Mouse (Mus musculus): Measurements from ENCODE around the gene Gm21976.

Gm21976 gene

DNA sequence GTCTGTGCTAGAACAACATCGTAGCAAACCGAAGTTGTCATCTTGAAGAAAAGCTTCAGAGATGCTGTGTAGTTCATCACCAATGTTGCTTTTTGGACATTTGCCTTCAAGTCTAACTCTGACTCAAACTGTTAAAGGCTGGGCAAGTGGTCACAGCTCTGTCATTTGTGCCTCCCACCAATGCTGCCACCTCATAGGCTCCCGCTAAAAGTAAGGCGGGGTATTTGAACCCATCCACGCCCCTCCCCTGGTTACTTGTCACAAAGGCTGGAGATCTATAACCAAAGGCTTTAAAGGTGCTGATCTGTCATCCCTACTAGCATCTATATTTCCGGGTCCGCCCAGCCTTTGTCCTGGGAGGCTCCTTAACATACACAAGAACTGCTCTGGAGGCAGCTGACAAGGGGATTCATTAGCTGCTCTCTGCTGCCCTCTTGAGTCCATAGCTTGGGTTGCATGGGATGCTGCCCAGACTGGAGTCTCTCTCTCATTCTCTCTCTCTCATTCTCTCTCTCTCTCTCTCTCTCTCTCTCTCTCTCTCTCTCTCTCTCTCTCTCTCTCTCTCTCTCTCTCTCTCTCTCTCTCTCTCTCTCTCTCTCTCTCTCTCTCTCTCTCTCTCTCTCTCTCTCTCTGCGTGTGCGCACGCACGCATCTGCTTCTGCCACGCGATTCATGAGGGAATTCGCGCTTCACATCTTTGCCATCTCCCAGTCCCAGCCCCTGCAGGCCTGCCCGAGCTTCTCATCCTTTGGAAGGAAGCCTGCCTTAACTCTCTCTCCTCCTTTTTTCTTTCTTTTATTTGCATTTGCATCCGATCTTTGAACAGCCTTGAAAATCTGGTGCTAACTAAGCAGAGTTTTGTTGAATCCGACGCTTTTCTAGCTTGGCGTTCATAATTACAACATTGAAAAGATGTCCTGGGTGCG lies 19.4 kb downstream of the Gm21976 start:
- peak; percentile 48 for DNase-seq (ENCODE audit: low spot score)

DNA sequence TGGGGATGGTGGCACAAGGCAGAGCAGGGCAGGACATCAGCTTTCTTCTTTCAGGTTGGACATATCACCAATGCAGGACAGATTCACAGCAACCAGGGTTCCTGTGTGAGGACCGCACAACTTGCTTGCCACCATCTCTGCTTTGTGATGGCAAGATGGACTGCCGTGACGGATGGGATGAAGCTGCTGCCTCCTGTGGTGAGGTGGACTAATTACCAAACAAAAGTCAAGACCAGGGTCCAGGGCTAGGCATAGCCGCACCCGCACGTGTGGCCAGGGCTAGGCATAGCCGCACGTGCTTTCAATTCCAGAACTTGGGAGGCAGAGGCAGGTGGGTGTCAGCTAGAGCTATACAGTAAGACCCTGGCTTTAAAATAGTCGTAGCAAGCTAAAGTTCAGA lies 25.6 kb downstream of the Gm21976 start:
- no peak for DNase-seq (ENCODE audit: low spot score)

DNA sequence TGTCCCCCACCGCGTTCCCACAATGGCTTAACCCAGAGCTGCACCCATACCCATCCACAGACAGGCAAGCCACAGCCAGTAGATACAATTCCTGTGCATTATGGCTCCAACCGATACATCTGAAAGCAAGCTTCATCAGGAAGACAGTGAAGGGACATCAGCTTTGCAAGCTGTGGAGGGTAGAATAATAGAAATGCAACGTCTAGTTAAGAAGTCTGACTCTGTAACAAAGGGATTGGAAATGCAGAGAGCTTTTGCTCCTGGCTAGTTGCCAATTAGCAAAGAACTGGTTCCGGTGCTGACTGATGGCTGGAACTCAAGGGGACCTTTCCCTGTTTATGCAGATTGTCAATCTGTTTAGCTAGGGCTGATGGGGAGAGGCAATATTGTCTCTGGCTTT lies 26.7 kb downstream of the Gm21976 start:
- no peak for DNase-seq (ENCODE audit: low spot score)

GRCm38 (mm10) chr13:98306852-98307475 lies 27.3 kb downstream of the Gm21976 start:
- DNase-seq (ENCODE audit: low spot score): no peak

- no peak for DNase-seq (ENCODE audit: low spot score)
Measured at GRCm38 (mm10) chr13:98308004-98308403, 28.3 kb downstream of the Gm21976 start.

DNA sequence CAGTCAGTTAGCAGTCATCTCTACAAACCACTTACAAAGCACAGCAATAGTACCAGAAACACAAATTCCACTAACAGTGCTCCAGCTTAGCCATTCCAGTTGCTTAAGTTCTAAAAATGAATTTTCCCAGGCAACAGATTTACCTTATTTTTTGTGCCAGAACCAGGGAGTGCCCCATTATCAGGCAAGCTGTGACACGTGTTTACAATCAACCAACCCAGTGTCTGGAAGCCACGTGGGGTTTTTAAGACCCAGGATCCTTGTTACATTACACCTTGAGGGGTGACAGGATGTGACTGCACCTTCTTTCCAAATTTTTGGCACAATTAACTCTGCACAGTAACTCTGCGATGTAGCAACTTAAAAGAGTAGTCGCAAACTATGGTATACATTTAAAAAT lies 29.0 kb downstream of the Gm21976 start:
- DNase-seq (ENCODE audit: low spot score): no peak

GRCm38 (mm10) chr13:98311597-98311996 lies 31.9 kb downstream of the Gm21976 start:
- no peak for DNase-seq (ENCODE audit: low spot score)

DNA sequence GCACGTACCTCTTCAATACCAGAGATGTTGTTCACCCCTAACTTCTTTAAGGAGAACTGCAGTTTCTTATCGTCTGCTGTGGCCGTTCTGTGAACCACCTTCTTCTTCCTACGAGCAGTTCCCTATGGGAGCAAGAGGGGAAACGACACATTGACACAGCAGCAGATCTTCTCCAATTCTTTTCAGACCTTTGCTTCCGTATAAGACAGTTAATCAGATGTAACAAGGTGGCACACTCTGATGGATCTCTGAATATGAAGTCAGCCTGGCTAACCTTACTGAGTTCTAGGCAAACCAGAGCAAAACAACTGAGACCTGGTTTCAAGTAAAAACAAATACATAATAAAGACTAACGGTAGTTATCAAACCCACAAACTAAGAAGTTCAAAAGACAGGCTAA lies 33.9 kb downstream of the Gm21976 start:
- DNase-seq (ENCODE audit: low spot score): no peak

GRCm38 (mm10) chr13:98315124-98315523 lies 35.4 kb downstream of the Gm21976 start:
- no peak for DNase-seq (ENCODE audit: low spot score)

- no peak for DNase-seq (ENCODE audit: low spot score)
Measured at GRCm38 (mm10) chr13:98316140-98316479, 36.4 kb downstream of the Gm21976 start.

GRCm38 (mm10) chr13:98316480-98317245 lies 37.0 kb downstream of the Gm21976 start, which contains the start of gene Btf3:
Gene Btf3, minus strand, starts transcription at chr13:98317006.
- peak; percentile 87 for DNase-seq (ENCODE audit: low spot score)

- DNase-seq (ENCODE audit: low spot score): no peak
Measured at GRCm38 (mm10) chr13:98317246-98317677, 37.6 kb downstream of the Gm21976 start.

GRCm38 (mm10) chr13:98317911-98318310 lies 38.2 kb downstream of the Gm21976 start:
- no peak for DNase-seq (ENCODE audit: low spot score)

- DNase-seq (ENCODE audit: low spot score): no peak
Measured at GRCm38 (mm10) chr13:98325034-98325433, 45.3 kb downstream of the Gm21976 start.

GRCm38 (mm10) chr13:98332106-98332505 lies 52.4 kb downstream of the Gm21976 start:
- no peak for DNase-seq (ENCODE audit: low spot score)

GRCm38 (mm10) chr13:98336205-98336604 lies 56.5 kb downstream of the Gm21976 start:
- no peak for DNase-seq (ENCODE audit: low spot score)

DNA sequence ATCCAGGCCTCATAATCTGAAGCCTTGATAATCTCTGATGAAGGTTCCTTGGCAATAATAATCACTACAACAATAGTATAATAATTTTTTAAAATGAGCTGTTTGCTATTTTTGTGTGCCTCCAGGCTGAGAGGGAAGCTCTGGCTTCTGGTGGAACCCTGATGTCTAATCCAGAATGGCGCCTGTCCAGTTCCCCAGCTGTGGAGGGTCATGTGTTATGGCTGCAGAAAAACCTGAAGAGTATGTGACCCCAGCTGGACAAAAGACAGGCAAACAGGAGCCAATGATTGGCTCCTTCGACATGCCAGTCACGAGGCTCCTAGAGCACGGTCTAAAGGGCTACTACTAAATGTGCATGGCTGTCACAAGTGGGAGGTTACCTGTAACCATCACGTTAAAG lies 60.8 kb downstream of the Gm21976 start:
- DNase-seq (ENCODE audit: low spot score): no peak

- no peak for DNase-seq (ENCODE audit: low spot score)
Measured at GRCm38 (mm10) chr13:98349491-98349890, 69.8 kb downstream of the Gm21976 start.

DNA sequence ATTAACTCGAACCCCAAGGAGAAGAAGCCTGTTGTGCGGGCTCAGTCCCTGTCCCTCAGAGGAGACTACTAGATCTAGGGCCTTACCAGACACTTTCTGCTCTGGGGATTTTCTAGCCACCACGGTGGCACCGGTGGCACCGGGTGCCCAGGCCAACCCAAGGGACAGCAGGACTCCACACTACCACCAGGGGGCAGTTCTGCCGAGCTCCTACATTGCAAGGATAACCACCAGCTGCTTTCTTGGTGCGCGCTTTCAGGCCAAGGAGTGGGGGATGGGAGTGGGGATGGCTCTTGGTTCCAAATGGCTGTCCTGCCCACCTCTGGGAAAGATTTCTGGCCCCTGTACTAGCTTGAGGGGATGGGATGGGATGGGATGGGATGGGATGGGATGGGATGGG lies 71.8 kb downstream of the Gm21976 start:
- DNase-seq (ENCODE audit: low spot score): no peak

DNA sequence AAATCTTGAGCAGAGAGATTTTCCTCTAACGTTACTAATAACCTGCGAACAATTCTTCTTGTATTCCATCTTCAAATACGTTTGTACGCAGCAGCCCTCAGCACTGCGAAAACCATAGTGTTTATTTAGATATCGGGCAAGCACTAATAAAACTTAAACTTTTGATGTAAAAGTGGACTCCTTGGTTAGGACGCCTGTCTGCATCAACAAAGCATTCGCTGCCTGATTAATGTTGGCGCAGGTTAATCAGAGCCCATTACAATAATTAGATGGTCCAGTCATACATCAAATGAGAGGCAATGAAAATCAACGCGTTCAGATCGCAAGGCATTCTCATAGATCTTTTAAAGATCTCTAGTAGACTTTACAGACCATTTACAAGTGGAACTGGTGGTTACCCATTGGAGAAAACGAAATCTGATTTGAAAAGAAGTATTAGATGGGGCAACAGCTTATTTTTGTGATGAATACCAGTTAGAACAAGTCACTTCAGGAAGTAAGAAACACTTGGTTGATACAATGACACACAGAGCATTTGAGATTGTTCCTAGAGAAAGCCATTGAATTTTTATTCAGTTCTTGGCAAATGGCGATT lies 72.8 kb downstream of the Gm21976 start:
- DNase-seq (ENCODE audit: low spot score): no peak

DNA sequence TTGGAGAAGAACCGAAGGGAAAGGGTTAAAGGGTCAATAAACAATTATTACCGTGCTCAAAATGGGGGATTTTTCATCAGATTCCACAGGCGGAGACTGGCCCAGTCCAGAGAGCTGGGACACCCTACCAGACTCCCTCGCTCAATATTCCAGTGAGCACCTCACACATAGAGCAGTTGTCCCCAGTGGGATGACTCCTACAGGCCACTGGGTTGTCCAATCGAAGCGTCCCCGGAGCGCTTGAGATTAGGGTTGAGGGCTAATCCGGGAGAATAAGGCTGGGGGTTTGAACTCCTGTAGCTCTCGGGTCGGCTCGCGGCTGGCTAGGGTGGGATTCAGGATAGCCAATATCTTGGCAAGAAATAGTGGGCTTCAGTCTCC lies 74.0 kb downstream of the Gm21976 start:
- DNase-seq (ENCODE audit: low spot score): no peak

DNA sequence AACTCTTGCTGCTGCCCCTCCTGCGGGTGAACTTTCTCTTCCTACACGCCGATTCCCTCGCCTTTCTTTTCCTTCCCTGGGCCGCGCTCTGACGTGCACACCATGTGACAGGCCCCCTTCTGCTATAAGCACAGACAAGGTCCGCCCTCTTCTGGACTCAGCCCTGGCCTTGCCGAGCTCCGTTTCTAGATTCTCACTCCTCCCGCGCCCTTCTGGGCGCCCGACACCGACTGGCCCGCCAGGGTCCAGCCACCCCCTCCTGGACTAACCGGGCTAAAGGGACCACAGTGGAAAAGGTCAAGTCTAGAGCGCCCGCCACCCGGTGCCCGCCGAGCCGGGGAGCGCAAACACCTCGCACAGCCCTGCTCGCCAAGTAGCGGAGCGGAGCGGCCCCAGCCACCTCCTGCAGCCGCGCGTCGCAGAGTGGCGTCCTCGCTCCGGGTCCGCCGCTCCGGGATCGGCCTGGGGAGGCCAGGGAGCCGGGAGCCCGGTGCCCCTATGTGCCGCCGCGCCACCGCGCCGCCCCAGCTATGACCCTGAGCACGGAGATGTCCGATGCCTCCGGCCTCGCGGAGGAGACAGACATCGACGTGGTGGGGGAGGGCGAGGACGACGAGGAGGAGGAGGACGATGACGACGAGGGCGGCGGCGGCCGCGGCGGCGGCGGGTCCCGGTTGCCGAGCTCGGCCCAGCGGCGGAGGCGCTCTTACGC lies 74.6 kb downstream of the Gm21976 start, which contains the start of gene Foxd1:
Gene Foxd1 (plus strand): TSS at position 153 of the 712 bp plus-strand sequence.
- no peak for DNase-seq (ENCODE audit: low spot score)
